Mouse (Mus musculus) T-helper 2 cell (primary cell): ENCODE results near the gene Nr4a2.

Experiments used
- in situ Hi-C: fragments of 300-600 bp; cut with MboI, MseI; formaldehyde crosslinking; loops from one replicate; pipeline ENCODE4 v1.15.1; 2025; ENCODE audit warnings: high pct_unique_total_duplicates

The Nr4a2 gene

DNA sequence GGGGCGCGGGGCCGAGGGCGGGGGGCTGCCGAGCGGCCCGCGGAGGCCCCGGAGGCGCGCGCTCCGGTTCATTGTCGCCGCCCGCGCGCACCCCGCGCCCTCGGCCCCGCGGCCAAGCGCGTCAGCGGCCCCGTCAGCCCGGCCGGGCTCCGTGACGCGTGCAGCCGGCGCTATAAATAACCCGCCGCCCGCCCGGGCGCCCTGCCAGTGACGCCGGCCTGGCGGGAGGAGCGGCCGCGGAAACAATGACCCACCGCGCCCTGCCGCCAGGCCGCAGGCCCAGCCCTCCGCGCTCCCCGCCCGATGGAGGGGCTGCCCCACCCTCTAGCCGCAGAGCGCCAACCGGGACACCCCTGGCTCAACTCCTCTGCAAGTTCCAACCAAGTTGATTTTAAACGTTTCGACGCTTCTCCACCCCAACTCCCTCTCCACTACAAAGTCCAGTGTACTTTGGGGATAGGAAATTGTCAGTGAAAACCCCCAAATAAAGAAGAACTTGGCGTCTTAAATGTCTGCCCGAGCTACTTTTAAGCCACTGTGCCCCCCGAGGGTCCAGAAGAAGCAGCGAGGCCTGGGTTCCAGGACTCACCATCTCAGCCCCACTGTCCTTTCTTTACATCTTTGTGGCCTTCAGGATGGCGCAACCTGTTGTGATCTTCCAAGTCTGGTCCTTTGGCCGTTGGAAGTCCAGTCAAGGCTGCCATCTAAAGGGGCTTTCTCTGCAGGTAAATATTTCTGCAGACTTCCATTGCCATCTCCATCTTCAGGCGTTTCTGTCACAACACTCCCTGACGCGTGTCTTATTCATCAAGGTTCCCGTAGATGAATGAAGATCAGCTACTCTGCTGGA is at the start of gene Nr4a2:
TSS of gene Nr4a2 (minus strand) at position 13 of the 850 bp plus-strand sequence.
- in situ Hi-C loops: no loop called here

DNA sequence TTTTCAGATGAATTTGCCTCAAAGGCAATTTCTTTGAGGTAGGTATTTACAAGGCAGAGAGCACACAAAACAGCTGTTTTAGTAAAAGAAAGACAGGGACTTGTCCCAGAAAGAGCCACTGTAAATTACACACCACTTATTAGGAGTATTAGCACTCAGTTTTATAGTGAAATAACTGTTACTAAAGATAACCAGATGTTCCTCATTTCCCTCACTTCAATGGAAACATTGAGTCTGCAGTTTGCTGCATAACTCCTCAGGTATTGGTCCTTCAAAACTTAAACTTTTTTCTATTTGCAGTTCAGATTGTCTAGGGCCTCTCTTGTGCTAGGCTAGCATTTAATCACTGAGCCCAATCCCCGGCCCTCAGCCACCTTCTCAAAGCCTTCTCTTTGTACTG is 41.6 kb upstream of the Nr4a2 start:
- in situ Hi-C loops: no loop called here

GRCm38 (mm10) chr2:57156814-57157213 is 33.0 kb upstream of the Nr4a2 start:
- in situ Hi-C loops: no loop called here

DNA sequence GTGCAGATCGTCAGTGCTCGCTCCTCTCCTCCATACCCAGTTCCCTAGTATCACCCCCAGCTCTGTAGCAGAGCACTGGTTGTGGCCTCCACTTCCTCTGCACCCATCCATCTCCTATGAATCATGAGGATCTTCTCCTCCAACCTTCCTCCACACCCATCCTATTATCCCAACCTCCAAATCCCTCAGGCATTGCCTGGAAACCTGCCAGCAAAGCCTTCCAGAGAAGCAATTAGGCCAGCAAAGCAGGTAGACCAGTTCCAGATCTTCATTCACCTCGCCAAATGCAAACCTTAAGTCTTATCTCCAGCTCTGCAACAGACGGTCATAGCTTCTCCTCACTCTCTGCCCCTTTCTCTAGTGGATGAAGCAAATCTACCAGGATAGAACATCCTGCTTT is 26.0 kb upstream of the Nr4a2 start:
- in situ Hi-C loops: no loop called here

DNA sequence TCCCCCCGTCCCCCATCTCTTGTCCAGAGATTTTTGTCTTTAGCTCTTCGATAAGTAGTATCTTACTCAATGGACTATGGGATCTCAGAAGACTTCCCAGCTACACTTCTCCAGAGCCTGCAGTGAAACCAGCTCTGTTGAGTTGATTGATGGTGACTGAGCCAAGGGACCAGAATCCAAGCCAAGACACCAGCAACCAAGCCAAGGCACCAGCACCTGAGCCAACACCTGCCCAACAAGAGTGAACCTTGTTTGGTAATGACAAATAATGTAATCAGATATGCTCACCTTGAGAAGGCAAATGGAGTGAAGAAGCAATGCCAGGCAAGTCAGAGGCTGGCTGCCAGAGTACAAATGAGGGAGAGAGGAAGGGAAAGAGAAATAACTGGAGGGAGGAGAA is 24.4 kb upstream of the Nr4a2 start:
- in situ Hi-C loops: no loop called here

DNA sequence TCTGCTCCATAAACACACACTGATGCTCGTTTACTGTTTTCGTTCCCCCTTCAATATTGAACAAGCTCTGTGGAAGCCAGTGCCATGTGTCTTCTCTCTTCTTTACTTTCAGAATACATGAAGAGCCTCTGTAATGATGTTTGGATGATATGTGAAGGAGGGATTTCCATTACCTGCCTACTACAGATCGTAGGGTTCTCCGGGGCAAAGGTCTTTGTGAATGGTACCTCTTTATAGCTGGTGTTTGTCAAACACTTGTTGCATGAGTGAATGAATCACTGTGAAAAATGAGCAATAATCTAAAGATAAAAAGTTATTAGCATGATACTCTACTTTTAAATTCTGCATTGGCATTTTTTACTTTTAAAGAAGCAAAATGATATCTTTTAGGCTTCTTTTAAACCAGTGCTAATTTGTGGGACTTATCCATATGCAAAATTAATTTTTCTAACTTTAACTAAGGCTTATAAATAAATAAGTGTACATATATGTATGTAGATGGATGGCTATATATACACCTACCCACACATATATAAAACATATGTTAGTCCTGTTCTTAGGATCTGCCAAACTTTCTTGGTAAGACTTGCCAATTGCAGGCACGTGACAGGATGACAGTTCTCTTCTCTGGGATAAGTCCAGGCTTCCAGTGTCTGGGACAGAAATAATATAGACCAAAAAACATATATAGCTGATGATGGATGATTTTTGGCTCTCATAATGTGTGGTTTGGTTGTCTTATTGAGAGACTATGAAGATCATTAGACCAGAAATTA is 22.0 kb upstream of the Nr4a2 start:
- in situ Hi-C loops: no loop called here

DNA sequence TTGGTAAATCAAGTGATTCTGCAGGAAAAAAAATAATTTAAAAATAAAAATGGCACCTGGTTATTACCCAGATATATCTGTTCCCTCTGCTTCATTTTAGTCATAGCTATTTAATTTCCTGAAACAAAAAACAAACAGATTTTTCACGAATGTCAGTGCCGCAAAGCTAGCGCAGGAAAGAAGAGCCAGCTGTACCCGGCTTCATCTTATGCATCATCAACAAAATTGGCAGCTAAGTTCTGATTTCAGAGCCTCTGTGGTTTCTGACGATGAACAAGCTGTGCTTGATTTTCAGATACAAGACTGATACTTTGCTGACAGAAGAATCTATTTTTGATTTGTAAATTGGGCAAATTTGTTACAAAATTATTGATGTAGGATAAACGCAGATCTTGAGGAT is 14.8 kb upstream of the Nr4a2 start:
- in situ Hi-C loops: no loop called here

GRCm38 (mm10) chr2:57127461-57127860 is 3.7 kb upstream of the Nr4a2 start:
- in situ Hi-C loops: no loop called here

DNA sequence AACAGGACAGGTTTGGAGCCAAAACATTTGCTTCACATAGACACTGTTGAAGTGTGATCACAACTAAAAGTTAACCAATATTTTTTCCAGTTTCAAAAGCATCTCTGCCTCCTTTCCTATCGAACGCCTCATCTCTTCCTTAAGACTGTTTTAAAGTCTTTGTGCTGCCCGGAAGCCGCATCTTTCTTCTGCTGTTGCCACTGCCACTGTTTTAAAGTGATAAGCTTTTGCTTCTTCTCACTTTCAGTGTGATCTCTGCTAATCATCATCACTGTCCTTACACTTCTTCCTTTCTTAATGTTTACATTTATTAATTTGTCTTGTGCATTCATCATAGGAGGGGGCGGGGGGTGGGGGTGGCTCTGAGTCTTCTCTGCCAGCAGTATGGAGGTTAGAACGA is 2.1 kb upstream of the Nr4a2 start:
- in situ Hi-C loops: no loop called here

DNA sequence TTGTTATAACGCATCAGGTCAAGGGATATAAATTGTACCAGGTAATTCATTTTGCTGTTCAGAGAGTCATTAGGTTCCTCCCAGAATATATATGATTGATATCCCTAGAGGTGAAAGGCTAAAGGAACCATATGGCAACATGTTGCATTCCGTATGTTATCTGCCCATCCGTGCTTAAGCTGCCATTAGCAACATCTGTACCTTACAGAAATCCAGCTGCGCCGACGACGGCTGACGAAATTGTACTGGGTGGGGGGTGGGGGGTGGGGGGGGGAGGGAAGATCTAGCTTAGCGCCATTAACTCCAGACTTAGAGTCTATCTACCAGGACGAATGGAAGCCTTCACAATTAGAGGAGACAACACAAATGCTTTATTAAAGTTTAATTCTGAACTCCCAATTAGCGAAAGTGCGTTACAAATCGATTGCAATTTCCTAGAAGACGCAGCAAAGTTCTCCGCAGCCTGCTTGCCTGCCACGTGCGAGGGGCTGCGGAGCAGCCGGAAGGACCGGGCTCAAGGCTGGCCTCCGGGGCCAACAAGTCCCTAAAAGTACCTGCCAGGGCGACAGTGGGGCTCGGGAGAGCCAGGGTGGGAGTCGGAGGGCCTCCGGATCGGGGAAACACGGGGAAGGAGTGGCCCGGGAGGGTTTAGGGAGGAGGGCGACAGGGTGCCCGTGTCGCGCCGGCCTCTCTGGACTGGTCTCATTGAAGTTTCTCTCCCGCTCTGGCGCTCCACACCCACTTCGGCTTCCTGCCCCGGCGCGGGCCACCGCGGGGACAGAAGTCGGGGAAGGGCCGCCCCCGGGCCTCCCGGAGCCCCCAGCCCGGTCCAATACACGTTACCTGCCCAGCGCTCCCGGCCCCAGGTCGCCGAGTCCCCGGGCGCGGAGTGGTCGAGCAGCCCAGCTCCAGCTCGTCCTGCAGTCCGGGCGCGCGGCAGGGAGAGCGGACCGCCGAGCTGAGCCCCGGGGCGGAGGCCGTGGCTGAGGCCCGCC is 520 bp downstream of the Nr4a2 start:
- in situ Hi-C loops: no loop called here

DNA sequence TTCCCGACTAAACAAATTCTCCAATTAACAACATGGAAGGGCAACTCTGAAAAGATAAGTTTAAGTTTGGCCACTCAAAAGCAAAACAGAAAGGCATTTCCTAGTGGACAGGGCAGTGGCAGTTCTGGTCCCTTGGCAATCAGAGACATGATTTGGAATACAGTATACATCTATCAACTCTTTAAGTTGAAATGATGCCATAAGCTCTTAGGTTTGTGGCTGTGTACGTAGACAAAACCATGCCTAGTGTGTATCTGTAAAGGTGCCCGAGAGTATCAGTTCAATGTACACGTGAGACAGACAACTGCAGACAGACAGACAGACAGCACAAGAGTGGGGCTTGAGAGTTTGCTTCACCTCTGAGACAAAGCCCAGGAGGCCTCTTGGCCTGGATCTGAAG is 2.7 kb downstream of the Nr4a2 start:
- in situ Hi-C loops: no loop called here

GRCm38 (mm10) chr2:57117201-57117951 is 6.4 kb downstream of the Nr4a2 start:
- in situ Hi-C loops: no loop called here

DNA sequence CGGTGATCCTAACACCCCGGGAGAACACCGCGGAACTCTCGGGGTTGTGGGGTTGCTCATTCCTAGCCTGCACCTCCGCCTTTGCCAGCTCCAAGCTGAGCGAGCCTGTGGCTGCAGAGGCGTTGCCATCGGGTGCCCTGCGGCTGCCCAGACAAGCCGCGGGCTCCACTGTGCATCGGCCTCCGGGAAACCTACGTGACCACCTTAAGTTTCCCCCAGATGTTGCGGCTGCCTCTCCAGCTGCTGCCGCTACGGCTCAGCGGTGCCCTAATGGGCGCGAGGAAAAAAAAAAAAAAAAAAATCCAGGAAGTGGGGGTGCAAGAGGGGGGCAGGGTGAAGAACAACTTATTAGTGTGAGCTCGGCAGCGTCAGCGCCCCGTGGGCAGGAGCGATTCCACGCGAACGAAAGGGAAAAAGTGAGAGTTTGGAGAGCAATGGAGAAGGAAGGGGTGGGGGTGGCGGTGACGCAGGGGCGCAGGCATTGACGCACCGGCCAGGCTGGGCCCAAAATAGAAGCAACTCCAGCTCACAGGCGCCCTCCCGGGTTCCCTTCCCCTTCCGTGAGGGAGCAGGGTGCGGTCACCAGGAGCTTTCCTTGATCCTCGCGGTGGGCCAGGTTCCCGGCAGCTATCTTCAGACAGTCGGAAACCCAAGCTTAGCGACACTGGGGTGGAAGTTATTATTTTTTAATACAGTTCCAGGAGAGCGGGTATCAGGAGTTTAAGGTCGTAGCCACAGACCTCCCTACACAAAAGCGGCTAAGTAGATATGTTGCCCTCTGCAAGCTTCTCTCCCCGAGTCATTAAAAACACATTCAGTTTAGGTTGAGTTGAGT is 7.2 kb downstream of the Nr4a2 start:
- in situ Hi-C loops: no loop called here

DNA sequence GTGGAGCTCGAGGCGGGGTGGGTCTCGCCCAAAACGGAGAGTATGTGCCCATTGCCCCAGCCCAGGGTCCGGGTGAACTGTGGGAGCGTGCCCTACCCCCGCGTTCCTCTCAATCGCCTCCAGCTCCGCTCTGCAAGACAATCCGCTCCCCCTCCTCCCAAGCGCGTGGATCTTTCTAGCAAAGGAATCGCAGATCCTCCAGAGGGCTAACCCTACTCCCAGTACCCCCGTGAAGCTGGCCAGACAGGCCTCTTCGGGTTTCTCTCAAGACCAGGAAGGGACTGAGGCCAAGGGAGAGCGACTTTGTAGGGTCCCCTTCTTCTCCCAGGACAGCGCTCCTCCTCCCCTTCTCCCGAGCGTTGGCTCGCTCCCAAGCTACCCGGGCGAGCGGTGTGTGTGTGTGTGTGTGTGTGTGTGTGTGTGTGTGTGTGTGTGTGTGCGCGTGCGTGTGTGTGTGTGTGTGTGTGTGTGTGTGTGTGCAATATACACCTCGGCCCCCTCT is 7.9 kb downstream of the Nr4a2 start:
- in situ Hi-C loops: no loop called here

GRCm38 (mm10) chr2:57115181-57115863 is 8.5 kb downstream of the Nr4a2 start:
- in situ Hi-C loops: no loop called here

DNA sequence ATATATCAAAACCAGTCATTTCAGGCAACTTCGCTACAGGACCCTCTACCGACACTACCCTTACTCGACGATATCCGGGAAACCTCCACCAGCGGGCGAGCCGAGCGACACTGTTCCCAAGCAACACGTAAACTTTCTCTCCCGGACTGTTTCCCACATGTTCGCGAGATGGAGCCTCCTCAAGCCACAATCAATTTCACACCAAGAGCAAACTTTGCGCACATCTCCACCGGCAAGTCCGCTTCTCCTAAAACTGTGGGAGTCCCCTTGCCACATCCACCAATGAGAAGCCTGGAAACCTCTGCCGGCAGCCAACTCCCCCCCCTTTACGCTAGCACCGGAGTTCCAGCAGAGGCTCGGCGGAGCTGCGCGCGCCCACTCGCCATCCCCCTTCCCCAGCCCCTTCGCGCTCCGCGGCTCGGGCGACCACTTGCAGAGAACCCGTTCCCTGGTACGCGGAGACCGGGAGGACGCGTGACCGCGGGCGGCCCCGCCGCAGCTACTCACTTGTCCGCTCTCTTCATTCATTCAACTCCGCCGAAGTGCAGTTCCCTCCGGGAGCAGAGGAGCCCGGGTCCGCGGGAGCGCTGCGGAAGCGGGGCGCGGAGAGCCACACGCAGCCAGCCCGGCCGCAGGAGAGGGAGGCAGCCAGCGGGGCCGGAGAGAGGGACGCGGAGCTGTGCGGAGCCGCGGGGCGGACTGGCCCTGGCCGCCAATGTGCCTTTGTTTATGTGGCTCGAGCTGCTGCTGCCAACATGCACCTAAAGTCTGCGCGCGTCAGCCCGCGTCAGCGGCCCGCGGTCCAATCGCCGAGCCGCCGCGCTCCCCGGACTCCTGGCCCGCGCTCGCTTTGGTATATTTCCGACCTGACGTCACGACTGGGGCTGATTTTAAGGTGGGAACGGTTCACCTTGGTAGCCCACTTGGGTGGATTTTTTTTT is 9.3 kb downstream of the Nr4a2 start:
- in situ Hi-C loops: loop anchor here (5.0 kb wide), 1 partner anchor 123 kb away; the partner anchor contains the start of gene Gpd2

DNA sequence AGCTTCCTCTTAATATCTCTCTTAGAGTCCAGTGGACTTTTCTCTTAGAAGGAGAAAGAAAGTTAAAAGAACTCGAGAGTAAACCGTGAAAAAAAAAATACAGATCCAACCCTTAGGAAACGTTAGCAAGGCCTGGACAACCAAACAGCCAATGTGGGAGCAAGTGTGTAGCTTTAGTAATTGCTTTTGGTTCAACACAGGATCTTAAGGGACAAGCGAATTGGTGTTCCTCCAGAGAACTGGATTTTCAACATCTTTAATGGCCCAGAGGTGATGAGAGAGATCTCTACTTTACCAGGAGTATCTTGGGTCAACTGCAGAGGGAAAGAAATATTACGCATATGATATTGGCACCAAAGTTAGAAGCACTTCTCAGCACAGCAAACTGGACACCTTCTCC is 10.4 kb downstream of the Nr4a2 start:
- in situ Hi-C loops: loop anchor here (5.0 kb wide), 1 partner anchor 124 kb away; the partner anchor contains the start of gene Gpd2

DNA sequence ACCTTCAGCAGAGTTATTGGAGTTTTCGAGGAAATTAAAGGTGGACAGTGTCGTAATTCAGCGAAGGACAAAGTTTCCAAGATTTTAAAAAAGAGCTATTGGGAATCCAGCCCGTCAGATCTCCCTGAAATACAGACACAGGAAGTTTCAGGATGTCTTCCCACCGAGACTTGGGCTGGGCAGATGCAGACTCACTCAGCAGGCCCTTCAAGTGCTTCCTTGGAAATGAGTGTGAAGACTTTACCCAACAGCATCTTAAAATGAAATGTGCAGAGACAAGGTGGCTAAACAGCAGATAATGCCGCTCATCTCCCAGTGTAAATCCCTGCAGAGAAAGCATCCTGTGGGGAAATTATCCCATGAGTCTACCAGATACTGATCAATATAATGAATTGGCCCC is 10.9 kb downstream of the Nr4a2 start:
- in situ Hi-C loops: loop anchor here (5.0 kb wide), 1 partner anchor 124 kb away; the partner anchor contains the start of gene Gpd2
